Mouse (Mus musculus) bone marrow, adult 2 months (tissue): ENCODE data around the gene Sgk1. TPM values are rescaled to one million over a fixed set of nuclear protein-coding genes. Genes with fewer than 3 reads are reported as not detected.

Experiments used
- H3K27ac ChIP-seq: fragments of 200-500 bp; 2 replicates; pipeline ENCODE4 v1.5.1; 2012; ENCODE audit warnings: low read depth, mild to moderate bottlenecking, control low read depth, inconsistent platforms, low read length; ENCODE audit not compliant: control insufficient read depth, poor library complexity, insufficient read depth
- H3K4me1 ChIP-seq: fragments of 200-500 bp; 2 replicates; pipeline ENCODE4 v1.6.1; 2011; ENCODE audit warnings: low read length; ENCODE audit not compliant: control insufficient read depth, insufficient read depth
- H3K4me3 ChIP-seq: fragments of 200-500 bp; replicated peaks from 2 replicates; pipeline ENCODE3; 2011; ENCODE audit warnings: mild to moderate bottlenecking, low read depth, low read length, control low read depth; ENCODE audit not compliant: control insufficient read depth
- CTCF ChIP-seq: fragments of 200-500 bp; IDR thresholded peaks from 2 replicates; pipeline ENCODE4 v1.5.1; 2011; ENCODE audit warnings: low read length, control low read depth; ENCODE audit not compliant: control insufficient read depth, insufficient read depth
- POLR2A ChIP-seq: fragments of 200-500 bp; IDR thresholded peaks from 2 replicates; pipeline ENCODE4 v1.6.1; 2011; ENCODE audit warnings: low read depth, mild to moderate bottlenecking, control low read depth, low read length, borderline replicate concordance; ENCODE audit not compliant: control insufficient read depth
- WGBS: fragments of 180-500 bp; shearing (Covaris S2); methylation state at CpG from one replicate; pipeline ENCODE4 v1.1.7; 2018; 5-methylcytosine and 5-hydroxymethylcytosine counted together
- polyA plus RNA-seq: library from polyadenylated mRNA; stranded (reverse); fragments of >200 nt; gene quantifications from 2 replicates; pipeline ENCODE4 v1.2.4, GENCODE M21; 2011; ENCODE audit warnings: low replicate concordance; ENCODE audit not compliant: missing spikeins, insufficient read depth, insufficient read length

The Sgk1 gene
- polyA plus RNA-seq, result 7.2 and 17.1 TPM in 2 replicates

GRCm38 (mm10) chr10:21882184-21883081 lies at the start of gene Sgk1:
Sgk1 (plus strand) TSS chr10:21882184.
- peak within 1 kb of the TSS; percentile 34 for H3K4me3 ChIP-seq
- no peaks in the 10 kb centered on the region for H3K4me1 ChIP-seq
- TF ChIP-seq POLR2A (no peak), CTCF (no peak)
- no peak within 1 kb of the TSS for H3K27ac ChIP-seq
- 5% methylated on average over 36 of the region's 36 CpGs for WGBS

GRCm38 (mm10) chr10:21832282-21832681 lies 49.7 kb upstream of the Sgk1 start:
- no peak for TF ChIP-seq POLR2A
- WGBS, result 65% methylated on average over 2 of the region's 2 CpGs
- H3K4me1 ChIP-seq, result no peaks in the 10 kb centered on the region
- H3K4me3 ChIP-seq, result no peak overlapping the region
- no peak overlapping the region for H3K27ac ChIP-seq

GRCm38 (mm10) chr10:21833757-21834156 lies 48.2 kb upstream of the Sgk1 start:
- Histone ChIP-seq H3K27ac (no peak overlapping the region), H3K4me3 (no peak overlapping the region), H3K4me1 (no peaks in the 10 kb centered on the region)
- WGBS, result 78% methylated on average over 3 of the region's 3 CpGs
- TF ChIP-seq POLR2A, result no peak
- TF ChIP-seq CTCF, result no peak

DNA sequence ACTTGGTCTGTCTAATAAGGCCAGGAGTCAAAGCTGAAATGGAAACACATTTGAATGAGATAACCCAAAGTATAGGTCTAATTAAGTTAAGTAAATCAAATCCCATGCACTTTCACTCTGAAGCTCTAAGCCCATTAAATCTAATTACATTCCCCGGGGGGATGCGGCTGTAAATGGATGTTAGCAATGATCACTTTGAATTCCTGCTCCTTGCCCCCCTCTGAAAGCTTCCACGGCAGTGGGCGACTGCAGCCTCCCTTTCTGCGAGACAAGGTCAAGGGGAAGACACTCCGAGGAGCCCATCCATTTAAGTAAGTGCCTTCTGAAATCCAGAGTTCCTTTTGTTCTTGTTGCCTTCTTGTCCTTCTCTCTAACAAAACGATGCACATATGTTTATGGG lies 46.9 kb upstream of the Sgk1 start:
- 83% methylated on average over 7 of the region's 7 CpGs for WGBS
- no peak overlapping the region for H3K4me3 ChIP-seq
- H3K27ac ChIP-seq, result no peak overlapping the region
- TF ChIP-seq CTCF (no peak), POLR2A (no peak)
- no peaks in the 10 kb centered on the region for H3K4me1 ChIP-seq

GRCm38 (mm10) chr10:21839248-21840155 lies 42.5 kb upstream of the Sgk1 start:
- Histone ChIP-seq H3K4me3 (no peak overlapping the region), H3K27ac (no peak overlapping the region), H3K4me1 (no peaks in the 10 kb centered on the region)
- TF ChIP-seq POLR2A (no peak), CTCF (no peak)
- 61% methylated on average over 13 of the region's 13 CpGs for WGBS

DNA sequence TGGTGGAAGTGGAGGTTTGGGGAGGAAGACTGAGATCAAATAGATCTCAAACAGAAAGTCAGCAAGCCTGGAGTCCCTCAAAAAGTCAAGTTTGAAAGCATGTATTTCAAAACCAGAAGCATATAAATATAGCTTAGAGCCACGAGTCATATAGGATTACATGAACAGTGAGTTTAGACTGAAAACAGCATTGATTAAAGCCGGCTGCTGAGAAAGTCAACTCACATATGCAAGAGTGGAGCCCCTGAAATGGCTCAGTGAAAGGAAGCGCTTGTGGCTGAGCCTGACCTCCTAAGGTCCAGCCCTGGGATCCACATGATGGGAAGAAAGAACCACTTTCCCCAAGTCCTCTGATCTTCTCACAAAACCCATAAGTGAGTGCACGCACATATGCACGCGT lies 38.7 kb upstream of the Sgk1 start:
- H3K4me1 ChIP-seq, result no peaks in the 10 kb centered on the region; the same call in 1 of the 2 replicates
- no peak overlapping the region for H3K27ac ChIP-seq
- H3K4me3 ChIP-seq, result no peak overlapping the region
- no peak for TF ChIP-seq POLR2A
- TF ChIP-seq CTCF, result no peak
- 82% methylated on average over 6 of the region's 6 CpGs for WGBS

DNA sequence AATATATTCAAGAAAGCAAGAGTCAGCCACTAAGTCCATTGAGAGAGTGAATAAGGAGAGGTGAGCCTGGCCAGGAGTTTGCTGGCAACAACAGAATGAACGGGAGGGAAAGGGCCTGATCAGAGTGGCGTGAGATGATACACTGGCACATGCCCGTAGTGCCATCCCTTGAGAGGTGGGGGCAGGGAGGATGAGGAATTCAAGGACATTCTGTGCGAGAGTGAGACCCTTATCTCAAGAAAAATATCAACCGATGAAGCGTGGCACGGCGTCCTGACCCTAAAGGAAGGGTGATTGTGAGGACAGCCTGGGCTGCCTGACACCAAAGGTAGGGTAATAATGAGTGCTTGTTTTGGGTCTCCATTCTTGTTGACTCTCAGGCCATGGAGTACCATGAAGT lies 38.1 kb upstream of the Sgk1 start:
- 82% methylated on average over 8 of the region's 8 CpGs for WGBS
- Histone ChIP-seq H3K4me1 (no peaks in the 10 kb centered on the region; the same call in 1 of the 2 replicates), H3K27ac (no peak overlapping the region), H3K4me3 (no peak overlapping the region)
- TF ChIP-seq POLR2A (no peak), CTCF (no peak)

DNA sequence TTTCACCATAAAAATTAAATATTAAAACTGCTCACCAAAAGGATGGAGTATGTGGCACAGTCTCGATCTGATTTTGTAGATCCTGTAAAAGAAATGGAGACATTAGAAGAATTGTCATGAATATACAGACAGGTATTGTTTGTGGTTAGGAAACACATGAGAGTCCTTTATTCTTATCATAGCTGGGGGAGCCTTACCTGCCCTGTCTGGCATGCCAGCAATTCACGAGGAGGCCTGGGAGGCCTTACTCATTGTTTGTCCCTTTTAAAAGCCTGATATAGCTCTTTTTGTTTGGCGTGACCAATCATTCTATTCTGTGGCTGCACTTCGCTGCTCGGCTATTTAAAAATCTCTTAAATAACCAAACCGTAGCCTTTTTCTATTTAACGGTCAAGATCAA lies 37.6 kb upstream of the Sgk1 start:
- TF ChIP-seq POLR2A, result no peak
- no peak for TF ChIP-seq CTCF
- Histone ChIP-seq H3K4me1 (no peaks in the 10 kb centered on the region; the same call in 1 of the 2 replicates), H3K4me3 (no peak overlapping the region), H3K27ac (no peak overlapping the region)
- 89% methylated on average over 7 of the region's 7 CpGs for WGBS
